Mouse (Mus musculus) CD4-positive, CD25-positive, alpha-beta regulatory T cell, adult 4 months (primary cell): Measurements from ENCODE around the gene Gm5936. TPM values are rescaled to one million over a fixed set of nuclear protein-coding genes. Genes with fewer than 3 reads are reported as not detected.
"Not testable (repeated sequence)": the region's sequence is repeated elsewhere in the genome, so short reads cannot be mapped to it uniquely, and the experiment has no call there.

Experiments used
- ATAC-seq: one replicate; pipeline ENCODE4 v1.8.0; 2017
- polyA plus RNA-seq, 2 experiments: library from polyadenylated mRNA; unstranded; fragments of 100-300 nt; shearing (Covaris generic); gene quantifications; one replicate each; pipeline ENCODE4 v1.2.1; 2017

Gm5936 gene
- polyA plus RNA-seq, result not detected

GRCm38 (mm10) chrX:74836842-74837522, at the start of gene Gm5936:
TSS of gene Gm5936 (plus strand) at chrX:74837196.
- peak; percentile 51 for ATAC-seq

- ATAC-seq, result not testable (repeated sequence)
These were observed 19.1 kb downstream of the Gm5936 start for GRCm38 (mm10) chrX:74856104-74856503.

- not testable (repeated sequence) for ATAC-seq
These were observed 43.1 kb downstream of the Gm5936 start for GRCm38 (mm10) chrX:74880123-74880522.

Other genes starting within 250 kb of the Gm5936 start
- not detected for gene Olfr1325, start 244.5 kb upstream of the Gm5936 start, polyA plus RNA-seq
- not detected for gene Gm5640, start 191.6 kb upstream of the Gm5936 start, polyA plus RNA-seq
- gene Gm6890, start 96.3 kb upstream of the Gm5936 start, polyA plus RNA-seq, result not detected
- gene Gab3, start 248.3 kb downstream of the Gm5936 start, polyA plus RNA-seq, result 10 to 100 TPM; 16.2 to 18.3 TPM